Mouse (Mus musculus) G1E (cell line): ENCODE results near the gene Myo18a.

Source experiments
- CTCF ChIP-seq: IDR thresholded peaks from 2 replicates; pipeline ENCODE4 v1.5.1; 2012; ENCODE audit warnings: low read depth, low read length, inconsistent platforms, mixed read lengths
- GATA1 ChIP-seq: IDR thresholded peaks from 2 replicates; pipeline ENCODE4 v1.6.1; 2012; ENCODE audit warnings: borderline replicate concordance, low read length, inconsistent platforms, mixed read lengths
- TAL1 ChIP-seq: conservative IDR thresholded peaks from 2 replicates; pipeline ENCODE4 v1.6.1; 2012; ENCODE audit warnings: low read depth, low read length, inconsistent platforms, mixed read lengths

DNA sequence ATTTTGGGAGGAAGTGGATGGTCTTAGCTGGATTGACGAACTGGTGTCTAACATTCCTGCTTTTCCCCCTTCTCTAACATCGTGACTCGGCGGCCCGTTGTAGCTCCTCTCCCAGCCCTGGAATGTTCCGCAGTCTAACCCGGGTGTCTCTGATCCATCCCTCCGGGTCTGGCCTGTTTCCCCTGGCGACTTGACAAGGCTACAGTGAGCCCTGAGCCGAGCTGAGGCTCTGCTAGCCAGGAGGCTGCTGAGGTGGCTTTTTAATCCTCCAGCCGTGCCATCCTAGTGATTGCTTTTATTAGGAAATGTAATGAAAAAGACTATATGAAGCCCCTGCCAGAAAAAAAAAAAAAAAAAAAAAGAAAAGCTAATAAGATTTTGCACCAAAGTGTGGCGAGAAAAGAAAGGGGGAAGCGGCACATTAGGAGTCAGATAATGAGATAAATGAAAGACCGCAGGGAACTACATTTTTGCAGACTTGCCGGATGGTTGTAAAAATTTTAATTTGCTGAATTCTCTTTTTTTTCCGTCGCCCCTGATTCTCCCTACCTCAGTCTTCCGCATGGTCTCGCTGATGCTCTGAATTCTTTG, 143.1 kb downstream of the Myo18a start:
- TF ChIP-seq CTCF (no peak), TAL1 (no peak), GATA1 (no peak)
